Mouse (Mus musculus) limb, embryonic 13.5 days (tissue): Measurements from ENCODE around the gene Stk31. TPM values are rescaled to one million over a fixed set of nuclear protein-coding genes. Genes with fewer than 3 reads are reported as not detected.
"Not testable (repeated sequence)": the region's sequence is repeated elsewhere in the genome, so short reads cannot be mapped to it uniquely, and the experiment has no call there.

Experiments
- ATAC-seq: fragments of 200-750 bp; cut with Nextera tagmentation; 2 replicates; pipeline ENCODE4 v1.8.0; 2017; ENCODE audit warnings: low read depth, moderate number of reproducible peaks, moderate TSS enrichment; ENCODE audit not compliant: low FRiP score
- H3K27ac ChIP-seq: fragments of 300-500 bp; sonication (generic); 2 replicates; pipeline ENCODE4 v1.5.1; 2015; ENCODE audit warnings: inconsistent platforms, mild to moderate bottlenecking, moderate library complexity
- H3K27me3 ChIP-seq: fragments of 300-500 bp; sonication (generic); 2 replicates; pipeline ENCODE4 v1.6.1; 2015; ENCODE audit warnings: mild to moderate bottlenecking, inconsistent platforms
- H3K36me3 ChIP-seq: fragments of 300-500 bp; sonication (generic); 2 replicates; pipeline ENCODE4 v1.6.1; 2015; ENCODE audit warnings: inconsistent platforms, mild to moderate bottlenecking, moderate library complexity
- H3K4me1 ChIP-seq: fragments of 300-500 bp; sonication (generic); 2 replicates; pipeline ENCODE4 v1.6.1; 2015; ENCODE audit warnings: inconsistent platforms
- H3K4me2 ChIP-seq: fragments of 300-500 bp; sonication (generic); replicated peaks from 2 replicates; pipeline ENCODE4 v1.6.1; 2015; ENCODE audit warnings: inconsistent platforms, mild to moderate bottlenecking, moderate library complexity
- H3K4me3 ChIP-seq: fragments of 300-500 bp; sonication (generic); 2 replicates; pipeline ENCODE4 v1.5.1; 2015; ENCODE audit warnings: moderate library complexity, mild to moderate bottlenecking, inconsistent platforms
- H3K9ac ChIP-seq: fragments of 300-500 bp; sonication (generic); 2 replicates; pipeline ENCODE4 v1.6.1; 2015; ENCODE audit warnings: mild to moderate bottlenecking, inconsistent platforms
- H3K9me3 ChIP-seq: fragments of 300-500 bp; sonication (generic); 2 replicates; pipeline ENCODE4 v1.6.1; 2016; ENCODE audit warnings: inconsistent platforms
- WGBS: fragments of 180-500 bp; shearing (Covaris S2); methylation state at CpG from one replicate; pipeline ENCODE4 v1.1.7; 2015; 5-methylcytosine and 5-hydroxymethylcytosine counted together
- polyA plus RNA-seq: library from polyadenylated mRNA; unstranded; fragments of >200 nt; fragmentation: Nextera tagmentation; extraction: Ambion mirVana; gene quantifications from 2 replicates; pipeline ENCODE4 v1.2.1, GENCODE M21; 2015

Stk31 gene
- polyA plus RNA-seq, 1 experiment from 2014 or later: 0.11 TPM

DNA sequence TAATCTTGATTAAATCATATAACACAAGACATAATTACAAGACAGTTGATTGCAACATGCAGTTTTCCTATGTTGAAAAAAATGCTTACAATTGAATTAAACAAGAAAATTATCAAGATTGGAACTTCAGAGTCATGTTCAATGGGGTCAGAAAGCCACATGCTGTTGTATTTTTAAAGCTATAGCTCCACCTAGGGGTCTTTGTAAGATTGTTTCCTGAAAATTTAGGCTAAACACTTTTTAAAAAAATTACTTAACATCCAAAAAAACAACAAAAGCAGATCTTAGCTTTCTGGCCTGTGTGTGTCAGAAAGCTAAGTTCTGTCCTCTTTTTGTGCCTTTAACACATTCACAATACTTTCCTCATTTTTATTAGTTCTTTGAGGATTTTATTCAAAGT lies 3.0 kb downstream of the Stk31 start:
- H3K4me3 ChIP-seq: no peak overlapping the region
- H3K4me1 ChIP-seq: no peaks in the 10 kb centered on the region
- no peak overlapping the region for H3K4me2 ChIP-seq
- no peak overlapping the region for H3K27ac ChIP-seq
- no peak overlapping the region for H3K9ac ChIP-seq
- H3K9me3 ChIP-seq: 0 out of 2 replicates have a peak, but pooled peaks cover 5% of the 10 kb centered on the region
- H3K27me3 ChIP-seq: no peaks in the 10 kb centered on the region
- no peaks in the 10 kb centered on the region for H3K36me3 ChIP-seq
- ATAC-seq: no peak

DNA sequence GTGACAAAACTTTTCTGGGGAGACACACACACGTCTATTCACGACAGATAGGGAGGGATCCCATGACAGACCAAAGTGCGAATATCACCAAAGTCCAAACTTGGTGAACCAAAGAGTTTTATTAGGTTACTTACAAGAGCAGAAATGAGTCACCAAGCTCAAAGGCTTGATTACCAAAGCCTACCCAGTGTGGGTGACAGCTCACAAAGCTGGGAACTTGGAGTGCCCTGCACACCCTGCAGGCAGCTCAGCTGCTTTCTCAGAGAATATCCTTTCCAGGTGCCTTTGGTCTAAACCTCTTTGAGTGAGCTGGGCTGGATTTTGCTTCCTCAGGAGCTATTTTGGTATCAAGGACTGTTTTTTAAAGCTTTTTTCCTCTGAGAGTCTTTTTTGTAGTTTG lies 15.4 kb downstream of the Stk31 start:
- Histone ChIP-seq H3K27me3 (no peaks in the 10 kb centered on the region), H3K4me1 (no peaks in the 10 kb centered on the region), H3K27ac (no peak overlapping the region), H3K4me3 (no peak overlapping the region), H3K9me3 (no peaks in the 10 kb centered on the region), H3K9ac (no peak overlapping the region), H3K4me2 (no peak overlapping the region), H3K36me3 (no peaks in the 10 kb centered on the region)
- no peak for ATAC-seq
- WGBS: 84% methylated on average over 3 of the region's 3 CpGs

DNA sequence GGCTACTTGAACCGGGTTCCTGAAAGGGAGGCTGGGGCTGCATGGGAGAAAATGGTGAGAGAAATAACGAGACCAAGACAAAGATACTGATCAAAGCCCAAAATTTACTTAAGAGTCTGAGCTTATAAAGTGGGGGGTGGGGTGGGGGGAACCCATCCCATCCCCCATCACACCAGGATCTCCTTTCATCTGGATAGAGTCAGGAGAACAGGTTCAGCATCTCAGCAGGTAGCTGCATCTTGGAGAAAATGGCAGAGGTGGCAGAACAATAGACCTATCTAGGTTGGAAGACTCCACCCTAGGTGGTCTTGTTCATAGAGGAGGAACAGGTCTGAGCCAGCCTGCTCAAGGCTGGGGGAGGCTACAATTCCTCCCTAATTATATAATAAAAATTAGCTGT lies 17.6 kb downstream of the Stk31 start:
- not testable (repeated sequence) for H3K4me3 ChIP-seq, ATAC-seq, H3K27me3 ChIP-seq, H3K9ac ChIP-seq, H3K27ac ChIP-seq, H3K4me1 ChIP-seq, H3K9me3 ChIP-seq, H3K4me2 ChIP-seq, H3K36me3 ChIP-seq
- 69% methylated on average over 2 of the region's 2 CpGs for WGBS

DNA sequence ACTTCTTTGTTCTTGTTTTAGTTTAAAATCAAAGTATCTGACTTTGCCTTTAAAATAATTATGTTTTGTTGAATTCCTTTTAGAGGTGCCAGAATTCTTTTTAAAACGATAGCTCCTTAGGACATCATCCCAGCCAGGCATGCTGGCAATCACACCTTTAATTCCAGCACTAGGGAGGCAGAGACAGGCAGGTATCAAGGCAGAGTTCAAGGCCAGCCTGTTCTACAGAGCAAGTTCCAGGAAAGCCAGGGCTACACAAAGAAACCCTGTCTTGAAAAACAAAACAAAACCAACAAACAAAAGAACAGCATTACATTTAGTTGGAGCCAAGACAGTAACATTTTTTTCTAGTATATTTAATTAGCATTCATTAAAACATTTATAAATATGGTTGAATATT lies 20.6 kb downstream of the Stk31 start:
- H3K9me3 ChIP-seq: no peaks in the 10 kb centered on the region
- H3K4me3 ChIP-seq: no peak overlapping the region
- H3K27ac ChIP-seq: no peak overlapping the region
- H3K9ac ChIP-seq: no peak overlapping the region
- 65% methylated on average over 1 of the region's 1 CpGs for WGBS
- no peaks in the 10 kb centered on the region for H3K27me3 ChIP-seq
- no peaks in the 10 kb centered on the region for H3K36me3 ChIP-seq
- no peak for ATAC-seq
- H3K4me2 ChIP-seq: no peak overlapping the region
- H3K4me1 ChIP-seq: no peaks in the 10 kb centered on the region

DNA sequence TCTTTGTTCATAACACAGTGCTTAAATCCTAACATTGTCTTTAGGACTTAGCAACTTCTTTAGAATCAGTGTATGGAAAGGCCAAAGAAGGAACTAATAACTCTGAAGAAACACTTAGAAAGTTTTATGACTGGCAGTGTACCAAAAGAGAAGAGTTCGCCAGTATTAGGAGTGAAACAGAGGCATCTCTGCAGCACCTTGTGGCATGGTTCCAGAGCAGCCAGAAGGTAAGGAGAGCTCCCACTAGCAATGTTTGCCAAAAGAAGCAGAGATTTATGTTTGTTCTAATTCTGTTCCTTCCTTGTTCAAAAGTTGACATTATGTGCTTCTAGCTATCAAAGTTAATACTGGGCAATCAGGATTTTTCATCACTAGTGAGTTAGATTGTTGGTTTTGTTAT lies 41.9 kb downstream of the Stk31 start:
- H3K4me1 ChIP-seq: no peaks in the 10 kb centered on the region
- no peak for ATAC-seq
- H3K9me3 ChIP-seq: no peaks in the 10 kb centered on the region
- no peak overlapping the region for H3K4me2 ChIP-seq
- no peak overlapping the region for H3K4me3 ChIP-seq
- no peaks in the 10 kb centered on the region for H3K36me3 ChIP-seq
- H3K27me3 ChIP-seq: no peaks in the 10 kb centered on the region
- H3K9ac ChIP-seq: no peak overlapping the region
- WGBS: 55% methylated on average over 1 of the region's 1 CpGs
- H3K27ac ChIP-seq: no peak overlapping the region

DNA sequence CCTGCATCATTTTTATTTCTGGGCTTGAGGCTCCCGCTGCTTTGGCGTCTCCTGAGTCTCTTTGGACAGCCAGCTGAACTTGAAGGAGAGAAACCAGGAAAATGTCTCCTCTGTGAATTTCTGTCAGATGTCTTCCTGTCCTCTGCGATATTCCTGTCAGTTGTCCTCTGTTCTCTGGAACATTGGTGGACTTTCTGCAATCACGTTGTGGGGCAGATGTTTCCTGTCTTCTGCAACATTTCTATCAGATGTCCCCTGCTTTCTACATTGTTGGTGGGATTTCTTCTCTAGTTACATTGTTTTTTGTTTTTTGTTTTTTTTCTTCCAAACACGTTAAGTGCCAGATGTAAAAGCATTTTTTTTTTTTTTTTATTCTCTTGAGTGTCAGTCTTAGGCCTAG lies 62.7 kb downstream of the Stk31 start:
- H3K4me2 ChIP-seq: no peak overlapping the region
- H3K9me3 ChIP-seq: no peaks in the 10 kb centered on the region
- no peaks in the 10 kb centered on the region for H3K27me3 ChIP-seq
- H3K4me1 ChIP-seq: no peaks in the 10 kb centered on the region
- 76% methylated on average over 5 of the region's 5 CpGs for WGBS
- H3K27ac ChIP-seq: no peak overlapping the region
- H3K4me3 ChIP-seq: no peak overlapping the region
- H3K36me3 ChIP-seq: no peaks in the 10 kb centered on the region
- H3K9ac ChIP-seq: no peak overlapping the region
- no peak for ATAC-seq

DNA sequence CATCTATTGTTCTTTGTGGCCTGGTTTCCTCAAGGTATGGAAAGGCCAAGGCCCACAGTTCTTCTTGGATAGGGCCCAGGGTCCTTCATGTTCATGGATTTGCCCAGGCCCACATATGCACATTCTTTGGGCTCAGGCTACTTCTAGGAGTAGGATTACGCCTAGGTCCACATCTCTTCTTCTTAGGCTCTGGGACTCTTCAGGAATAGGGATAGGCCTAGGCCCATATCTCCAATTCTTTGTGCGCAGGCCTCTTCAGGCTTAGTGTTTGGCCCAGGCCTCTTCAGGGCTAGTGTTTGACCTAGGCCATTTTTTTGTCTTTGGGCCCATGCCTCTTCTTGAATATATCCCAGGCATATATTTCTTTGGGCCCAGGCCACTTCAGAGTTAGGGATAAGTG lies 87.8 kb downstream of the Stk31 start:
- no peak for ATAC-seq
- no peak overlapping the region for H3K9ac ChIP-seq
- peaks cover 14% of the 10 kb centered on the region for H3K9me3 ChIP-seq
- 92% methylated on average over 2 of the region's 2 CpGs for WGBS
- H3K4me3 ChIP-seq: no peak overlapping the region
- no peak overlapping the region for H3K4me2 ChIP-seq
- H3K27ac ChIP-seq: no peak overlapping the region
- H3K36me3 ChIP-seq: no peaks in the 10 kb centered on the region
- no peaks in the 10 kb centered on the region for H3K4me1 ChIP-seq
- H3K27me3 ChIP-seq: no peaks in the 10 kb centered on the region

DNA sequence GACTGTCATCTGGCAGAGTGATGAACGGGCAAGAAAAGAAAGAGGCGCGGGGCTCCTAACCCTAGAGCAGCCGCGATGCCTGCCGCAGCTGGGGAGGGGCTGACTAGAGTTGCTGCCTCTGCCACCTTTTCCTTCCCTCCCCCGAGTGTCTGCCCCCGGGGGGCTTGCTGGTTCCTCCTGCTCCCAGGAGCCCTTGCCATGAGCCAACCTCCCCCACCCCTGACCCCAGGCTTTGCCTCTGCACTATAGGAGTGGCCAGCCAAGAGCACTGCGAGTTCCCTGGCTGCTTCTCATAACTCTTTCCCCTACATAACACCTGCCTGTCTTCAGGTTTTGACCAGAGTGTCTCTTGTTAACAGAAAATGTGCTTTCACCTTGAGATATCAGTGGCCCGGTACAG lies 96.1 kb downstream of the Stk31 start:
- no peak overlapping the region for H3K4me3 ChIP-seq
- no peak overlapping the region for H3K4me2 ChIP-seq
- H3K36me3 ChIP-seq: no peaks in the 10 kb centered on the region
- no peak overlapping the region for H3K9ac ChIP-seq
- no peak for ATAC-seq
- WGBS: 89% methylated on average over 10 of the region's 10 CpGs
- H3K9me3 ChIP-seq: peaks cover 3% of the 10 kb centered on the region; the same call in 1 of the 2 replicates
- no peaks in the 10 kb centered on the region for H3K4me1 ChIP-seq
- H3K27me3 ChIP-seq: no peaks in the 10 kb centered on the region
- no peak overlapping the region for H3K27ac ChIP-seq

DNA sequence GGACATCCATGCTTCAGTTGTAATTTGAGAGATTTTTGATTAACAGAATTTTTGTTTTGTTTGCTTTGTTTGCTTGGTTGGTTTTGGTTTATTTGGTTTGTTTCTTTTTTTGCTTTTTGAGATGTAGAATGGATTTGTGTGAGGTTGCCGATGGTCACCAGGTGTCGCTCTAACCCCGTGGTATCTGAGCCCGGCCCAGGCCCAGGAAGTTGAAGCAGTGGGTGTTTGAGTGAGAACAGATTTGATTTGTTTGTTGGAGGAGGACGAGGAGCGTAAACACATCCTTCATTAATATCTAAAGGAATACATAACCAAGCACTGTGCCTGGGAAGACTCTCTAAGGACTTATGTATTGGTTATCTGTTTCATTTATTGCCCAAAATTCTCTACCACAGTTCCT lies 123.6 kb downstream of the Stk31 start:
- Histone ChIP-seq H3K36me3 (no peaks in the 10 kb centered on the region), H3K9ac (no peak overlapping the region), H3K27ac (no peak overlapping the region), H3K4me3 (no peak overlapping the region), H3K4me1 (no peaks in the 10 kb centered on the region), H3K4me2 (no peak overlapping the region), H3K9me3 (no peaks in the 10 kb centered on the region), H3K27me3 (no peaks in the 10 kb centered on the region)
- 5% methylated on average over 6 of the region's 6 CpGs for WGBS
- ATAC-seq: no peak

Other genes with a start within 250 kb of the Stk31 start
- gene Igf2bp3, start 180.6 kb upstream of the Stk31 start, polyA plus RNA-seq: 79.9 and 81.4 TPM in 2 replicates
- 131 and 132 TPM in 2 replicates for gene Tra2a, start 131.6 kb upstream of the Stk31 start, polyA plus RNA-seq
- gene Ccdc126, start 76.3 kb upstream of the Stk31 start, polyA plus RNA-seq: 9.8 and 10.1 TPM in 2 replicates
- 11.1 and 11.5 TPM in 2 replicates for gene Fam221a, start 27.9 kb upstream of the Stk31 start, polyA plus RNA-seq